Mouse (Mus musculus) liver, adult 2 months (tissue): ENCODE results near the gene Cpa4. TPM values are rescaled to one million over a fixed set of nuclear protein-coding genes. Genes with fewer than 3 reads are reported as not detected.

ENCODE experiments used
- DNase-seq: peaks from one replicate; pipeline ENCODE4 v3.0.0-alpha.2; 2011; ENCODE audit warnings: low read depth, low spot score; ENCODE audit errors: extremely low read depth
- H3K27ac ChIP-seq: fragments of 200-500 bp; replicated peaks from 2 replicates; pipeline ENCODE4 v1.5.1; 2012; ENCODE audit warnings: low read depth, mild to moderate bottlenecking, control low read depth, inconsistent platforms, low read length; ENCODE audit not compliant: insufficient read depth
- H3K27me3 ChIP-seq: fragments of 200-500 bp; 2 replicates; pipeline ENCODE4 v1.6.1; 2012; ENCODE audit warnings: mild to moderate bottlenecking, moderate library complexity, low read length, inconsistent platforms; ENCODE audit not compliant: control insufficient read depth, insufficient read depth
- H3K36me3 ChIP-seq: fragments of 200-500 bp; 2 replicates; pipeline ENCODE4 v1.6.1; 2012; ENCODE audit warnings: low read length, inconsistent platforms; ENCODE audit not compliant: control insufficient read depth, insufficient read depth
- H3K4me1 ChIP-seq: fragments of 200-500 bp; 2 replicates; pipeline ENCODE4 v1.6.1; 2011; ENCODE audit warnings: low read length; ENCODE audit not compliant: control insufficient read depth, insufficient read depth
- H3K4me3 ChIP-seq: fragments of 200-500 bp; 2 replicates; pipeline ENCODE4 v1.5.1; 2011; ENCODE audit warnings: low read depth, mild to moderate bottlenecking, control low read depth, low read length, moderate library complexity; ENCODE audit not compliant: insufficient read depth
- H3K79me2 ChIP-seq: fragments of 200-500 bp; 2 replicates; pipeline ENCODE4 v1.6.1; 2012; ENCODE audit warnings: inconsistent platforms, mild to moderate bottlenecking, low read length, moderate library complexity; ENCODE audit not compliant: control insufficient read depth, insufficient read depth
- H3K9ac ChIP-seq: fragments of 200-500 bp; 2 replicates; pipeline ENCODE4 v1.6.1; 2012; ENCODE audit warnings: low read depth, mild to moderate bottlenecking, control low read depth, inconsistent platforms, low read length
- CTCF ChIP-seq: fragments of 200-500 bp; IDR thresholded peaks from 2 replicates; pipeline ENCODE4 v1.5.1; 2011; ENCODE audit warnings: low read depth, low read length, control low read depth
- POLR2A ChIP-seq: fragments of 200-500 bp; IDR thresholded peaks from 2 replicates; pipeline ENCODE4 v1.6.1; 2011; ENCODE audit warnings: low read length, control low read depth; ENCODE audit not compliant: insufficient read depth; ENCODE audit errors: extremely low read depth
- WGBS: fragments of 180-500 bp; shearing (Covaris S2); methylation state at CpG from one replicate; pipeline ENCODE4 v1.1.7; 2018; 5-methylcytosine and 5-hydroxymethylcytosine counted together
- polyA plus RNA-seq: library from polyadenylated mRNA; depleted of rRNA; stranded (reverse); fragments of >200 nt; gene quantifications from 2 replicates; pipeline ENCODE4 v1.2.3, GENCODE M21; 2012
- total RNA-seq: library from RNA; depleted of rRNA; stranded (reverse); fragments of >200 nt; gene quantifications from 2 replicates; pipeline ENCODE4 v1.2.3, GENCODE M21; 2014

The Cpa4 gene
- total and polyA plus RNA-seq, 2 experiments = not detected

- Histone ChIP-seq H3K27ac (0 out of 2 replicates have a peak overlapping the region, but pooled peaks have one; percentile 28), H3K36me3 (no peaks in the 10 kb centered on the region), H3K4me3 (no peak overlapping the region), H3K4me1 (no peaks in the 10 kb centered on the region), H3K79me2 (no peaks in the 10 kb centered on the region), H3K9ac (no peak overlapping the region), H3K27me3 (no peaks in the 10 kb centered on the region)
- DNase-seq = no peak
- TF ChIP-seq CTCF (no peak), POLR2A (no peak)
- 47% methylated on average over 2 of the region's 2 CpGs for WGBS
Measured at GRCm38 (mm10) chr6:30589819-30590218, 21.6 kb downstream of the Cpa4 start.

DNA sequence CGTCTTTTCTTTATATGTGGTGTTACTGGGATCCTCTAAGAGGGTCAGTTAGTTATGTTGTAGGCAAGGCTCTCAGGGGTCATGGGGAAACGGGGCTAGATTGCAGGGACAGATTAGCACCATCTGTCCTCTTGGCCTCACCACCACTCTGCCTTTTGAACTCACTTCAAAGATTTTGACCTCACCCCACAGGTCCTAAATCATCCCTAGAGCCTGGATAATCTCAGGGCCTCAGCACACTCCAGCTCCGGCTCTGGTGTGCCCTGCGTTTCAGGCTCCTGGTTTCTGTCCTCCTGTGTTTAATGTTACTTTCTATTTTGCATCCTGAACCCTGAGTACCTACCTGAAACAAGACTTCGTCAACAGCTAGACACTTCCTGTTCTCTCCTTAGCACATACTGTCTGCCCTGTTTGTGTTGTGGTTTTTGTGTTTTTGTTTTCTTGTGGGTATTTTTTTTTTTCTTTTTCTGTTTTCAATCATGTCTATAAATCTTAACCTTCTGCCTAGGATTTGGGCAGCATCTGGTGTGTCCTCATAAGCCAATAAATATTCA, 23.8 kb downstream of the Cpa4 start:
- Histone ChIP-seq H3K9ac (no peak overlapping the region), H3K4me3 (no peak overlapping the region), H3K27ac (no peak overlapping the region), H3K36me3 (no peaks in the 10 kb centered on the region), H3K79me2 (no peaks in the 10 kb centered on the region), H3K4me1 (no peaks in the 10 kb centered on the region), H3K27me3 (no peaks in the 10 kb centered on the region)
- TF ChIP-seq POLR2A (no peak), CTCF (no peak)
- WGBS = 64% methylated on average over 5 of the region's 5 CpGs
- DNase-seq = no peak

DNA sequence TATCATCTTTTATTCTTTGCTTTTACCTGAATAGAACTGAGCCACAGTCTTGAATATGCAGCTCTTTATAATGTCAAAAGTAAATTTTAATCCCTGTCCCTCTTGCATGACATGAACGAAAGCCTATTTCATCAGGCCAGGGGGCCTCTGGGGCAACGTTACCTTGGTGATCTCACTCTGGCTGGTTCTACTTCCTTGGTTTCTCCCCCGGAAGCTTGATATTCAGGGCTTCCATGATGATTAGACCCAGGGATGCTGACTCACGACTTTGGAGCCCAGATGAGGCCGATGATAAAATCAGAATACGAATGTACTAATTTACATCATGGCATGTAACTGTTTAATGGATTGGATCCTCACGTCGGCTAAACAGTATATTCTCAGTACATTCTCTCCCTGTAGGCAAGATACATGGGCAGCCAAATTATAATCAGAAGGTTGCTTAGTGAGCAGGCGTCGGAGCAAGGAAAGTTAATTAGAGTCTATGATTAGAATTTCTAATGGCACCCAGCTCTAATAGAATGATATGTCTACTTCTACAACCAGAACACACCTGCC, 24.3 kb downstream of the Cpa4 start:
- H3K79me2 ChIP-seq = no peaks in the 10 kb centered on the region
- DNase-seq = no peak
- H3K36me3 ChIP-seq = no peaks in the 10 kb centered on the region
- H3K27me3 ChIP-seq = no peaks in the 10 kb centered on the region
- TF ChIP-seq CTCF = no peak
- TF ChIP-seq POLR2A = no peak
- no peak overlapping the region for H3K9ac ChIP-seq
- WGBS = 85% methylated on average over 10 of the region's 10 CpGs
- no peak overlapping the region for H3K4me3 ChIP-seq
- no peaks in the 10 kb centered on the region for H3K4me1 ChIP-seq
- H3K27ac ChIP-seq = no peak overlapping the region

DNA sequence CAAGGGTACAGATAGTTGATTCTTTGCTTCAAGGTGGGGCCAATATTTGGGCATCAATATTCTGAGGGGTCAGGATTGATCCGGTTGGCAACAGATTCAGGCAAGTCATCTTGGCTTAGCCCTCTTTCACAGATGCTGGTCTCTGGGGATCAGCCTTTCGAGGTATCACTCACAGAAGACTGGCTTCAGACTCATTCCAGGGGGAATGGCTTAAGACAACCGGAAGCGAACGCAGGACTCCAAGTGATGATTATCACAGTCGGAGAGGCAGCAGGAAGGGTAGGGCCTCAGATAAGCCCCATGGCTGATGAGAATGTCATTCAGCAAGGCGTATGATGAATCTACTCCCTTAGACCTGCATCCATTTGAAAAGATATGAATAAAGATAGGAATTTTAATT, 26.2 kb downstream of the Cpa4 start:
- Histone ChIP-seq H3K36me3 (no peaks in the 10 kb centered on the region), H3K9ac (no peak overlapping the region), H3K27ac (no peak overlapping the region), H3K79me2 (no peaks in the 10 kb centered on the region), H3K4me1 (no peaks in the 10 kb centered on the region), H3K4me3 (no peak overlapping the region), H3K27me3 (no peaks in the 10 kb centered on the region)
- DNase-seq = no peak
- WGBS = 79% methylated on average over 7 of the region's 7 CpGs
- TF ChIP-seq POLR2A = no peak
- no peak for TF ChIP-seq CTCF

DNA sequence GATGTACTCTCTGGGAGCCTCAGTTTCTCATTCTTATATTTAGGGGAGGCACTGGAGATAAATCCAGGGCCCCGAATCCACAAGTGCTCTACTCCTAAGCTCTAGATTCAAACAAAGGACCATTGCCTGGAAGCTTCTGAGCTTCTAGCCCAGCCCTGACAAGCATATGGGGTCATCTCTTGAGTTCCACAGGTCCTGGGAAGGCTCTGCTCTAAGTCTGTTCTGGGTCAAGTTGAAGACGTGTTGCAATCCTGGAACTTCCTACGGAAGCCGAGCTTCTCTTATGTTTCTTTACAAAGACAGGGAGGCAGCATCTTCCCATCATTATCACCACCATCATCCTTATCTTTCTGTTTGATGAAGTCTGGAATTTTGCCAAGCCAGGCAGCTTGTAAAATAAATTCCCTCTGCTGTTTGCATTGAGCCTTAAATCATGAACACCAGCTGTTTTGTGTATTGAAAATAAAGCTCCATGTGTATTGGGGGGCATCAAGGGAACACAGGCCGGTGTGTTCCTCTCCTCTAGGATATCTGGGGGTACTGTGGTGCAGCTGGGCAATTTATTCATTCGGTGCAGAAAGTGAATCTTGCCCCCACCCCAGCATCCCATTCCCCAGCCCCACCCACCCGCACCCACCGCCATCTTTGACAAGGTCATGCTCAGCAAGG, 28.2 kb downstream of the Cpa4 start:
- Histone ChIP-seq H3K27ac (no peak overlapping the region), H3K27me3 (no peaks in the 10 kb centered on the region), H3K9ac (no peak overlapping the region), H3K4me3 (no peak overlapping the region), H3K36me3 (no peaks in the 10 kb centered on the region), H3K4me1 (0 out of 2 replicates have a peak, but pooled peaks cover 2% of the 10 kb centered on the region), H3K79me2 (no peaks in the 10 kb centered on the region)
- no peak for DNase-seq
- WGBS = 86% methylated on average over 8 of the region's 8 CpGs
- TF ChIP-seq POLR2A = no peak
- no peak for TF ChIP-seq CTCF

DNA sequence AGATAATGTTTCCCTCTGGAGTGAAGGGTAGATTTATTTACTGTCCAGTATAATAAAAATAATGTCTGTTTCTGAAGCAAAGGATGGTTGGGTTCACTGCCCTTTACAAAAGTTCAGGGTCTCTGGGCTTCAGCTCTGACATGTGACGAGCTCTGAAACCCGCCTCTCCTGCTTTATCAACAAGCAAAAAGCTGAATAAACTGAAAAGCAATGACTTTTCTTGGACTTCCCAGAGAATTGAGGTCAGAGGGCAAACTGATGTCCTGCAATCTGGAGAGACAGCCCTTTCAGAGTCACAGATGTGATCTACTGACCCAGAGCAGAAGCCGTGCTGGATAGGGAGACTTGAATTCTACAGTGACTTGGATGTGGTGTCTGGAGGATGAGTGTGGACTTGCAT, 31.9 kb downstream of the Cpa4 start:
- Histone ChIP-seq H3K9ac (no peak overlapping the region), H3K27me3 (no peaks in the 10 kb centered on the region), H3K79me2 (no peaks in the 10 kb centered on the region), H3K36me3 (no peaks in the 10 kb centered on the region), H3K4me1 (0 out of 2 replicates have a peak, but pooled peaks cover 2% of the 10 kb centered on the region), H3K4me3 (no peak overlapping the region), H3K27ac (no peak overlapping the region)
- peak; percentile 50 for DNase-seq
- 18% methylated on average over 3 of the region's 3 CpGs for WGBS
- no peak for TF ChIP-seq CTCF
- no peak for TF ChIP-seq POLR2A
